Mouse (Mus musculus): ENCODE data around the gene Zwint. TPM values are rescaled to one million over a fixed set of nuclear protein-coding genes. Genes with fewer than 3 reads are reported as not detected.

Zwint gene
- 104 and 105 TPM in 2 replicates for polyA plus RNA-seq (2015; fragmentation: Nextera tagmentation; extraction: Ambion mirVana)

GRCm38 (mm10) chr10:72654270-72655016 is at the start of gene Zwint:
Gene Zwint, plus strand, starts transcription at chr10:72654845.
- no peaks in the 10 kb centered on the region for H3K9me3 ChIP-seq (ENCODE audit: low read length)

DNA sequence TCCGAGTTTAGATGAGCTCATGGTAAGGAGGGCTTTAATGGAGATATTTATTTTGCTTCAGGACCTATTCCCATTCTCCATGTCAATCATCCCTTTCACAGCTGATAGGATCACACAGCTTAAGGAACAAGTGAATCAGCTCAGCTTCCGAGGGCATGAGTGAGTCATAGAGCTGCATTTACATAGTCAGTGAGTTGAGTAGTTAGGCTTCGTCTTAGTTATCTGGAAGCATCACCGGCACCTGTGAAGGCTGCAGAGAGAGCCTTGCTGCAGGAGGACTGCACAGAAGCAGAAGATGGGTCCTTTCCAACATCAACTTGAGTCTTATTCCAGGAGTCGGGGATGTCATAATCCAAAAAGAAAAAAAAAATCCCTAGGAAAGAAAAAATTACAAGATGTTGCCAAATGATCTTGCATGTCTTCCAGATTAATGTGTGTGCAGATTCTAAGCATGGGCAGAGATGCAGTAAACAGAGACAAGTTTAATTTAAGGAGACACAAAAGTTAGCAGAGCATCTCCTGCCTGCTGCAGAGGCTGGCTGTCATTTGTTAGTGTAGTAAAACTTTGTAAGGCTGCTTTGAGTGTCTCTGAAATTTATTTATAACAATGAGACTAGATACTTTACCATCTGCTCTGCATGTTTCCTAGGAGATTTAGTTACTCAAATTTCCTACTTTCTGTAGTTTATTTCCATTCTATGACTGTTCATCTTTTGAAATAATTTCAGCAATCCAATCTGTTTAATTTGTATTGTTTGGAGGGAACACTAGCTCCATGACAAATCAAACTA is 41.3 kb upstream of the Zwint start:
- Histone ChIP-seq H3K4me3 (ENCODE audit: low read depth, low read length) (no peak overlapping the region), H3K27ac (ENCODE audit: low read length) (no peak overlapping the region), H3K9ac (replicated peaks; ENCODE audit: low read depth) (no peak overlapping the region), H3K36me3 (ENCODE audit: insufficient read depth, low read length) (no peaks in the 10 kb centered on the region), H3K4me2 (replicated peaks; ENCODE audit: low read depth, low read length) (no peak overlapping the region), H3K27me3 (replicated peaks; ENCODE audit: insufficient read depth, low read length) (no peaks in the 10 kb centered on the region), H3K4me1 (ENCODE audit: insufficient read depth, low read depth, low read length) (no peaks in the 10 kb centered on the region), H3K9me3 (ENCODE audit: low read length) (peaks cover 4% of the 10 kb centered on the region; the same call in 1 of the 2 replicates)
- ATAC-seq (no peak), DNase-seq (ENCODE audit: low spot score) (no peak)
- TF ChIP-seq CTCF (IDR thresholded peaks at IDR 0.05) (no peak), EP300 (IDR thresholded peaks at IDR 0.05) (no peak)
- WGBS: 73% methylated on average over 5 of the region's 5 CpGs

More at GRCm38 (mm10) chr10:72654270-72655016, at the start of gene Zwint:
- peak within 1 kb of the TSS; percentile 64 for H3K4me2 ChIP-seq (replicated peaks; ENCODE audit: low read depth, low read length)
- H3K27ac ChIP-seq (ENCODE audit: low read length): peak within 1 kb of the TSS; percentile 95
- H3K4me1 ChIP-seq (ENCODE audit: insufficient read depth, low read depth, low read length): peaks cover 4% of the 10 kb centered on the region; the same call in 1 of the 2 replicates
- H3K36me3 ChIP-seq (ENCODE audit: insufficient read depth, low read length): peaks cover 11% of the 10 kb centered on the region; the same call in 1 of the 2 replicates
- H3K27me3 ChIP-seq (replicated peaks; ENCODE audit: insufficient read depth, low read length): no peaks in the 10 kb centered on the region
- DNase-seq (ENCODE audit: low spot score) (peak; percentile 100), ATAC-seq (peak; percentile 99)
- peak within 1 kb of the TSS; percentile 82 for H3K4me3 ChIP-seq (ENCODE audit: low read depth, low read length)
- WGBS: 2% methylated on average over 36 of the region's 36 CpGs
- no peak for TF ChIP-seq CTCF (IDR thresholded peaks at IDR 0.05)
- no peak for TF ChIP-seq EP300 (IDR thresholded peaks at IDR 0.05)
- peak within 1 kb of the TSS; percentile 87 for H3K9ac ChIP-seq (replicated peaks; ENCODE audit: low read depth)

DNA sequence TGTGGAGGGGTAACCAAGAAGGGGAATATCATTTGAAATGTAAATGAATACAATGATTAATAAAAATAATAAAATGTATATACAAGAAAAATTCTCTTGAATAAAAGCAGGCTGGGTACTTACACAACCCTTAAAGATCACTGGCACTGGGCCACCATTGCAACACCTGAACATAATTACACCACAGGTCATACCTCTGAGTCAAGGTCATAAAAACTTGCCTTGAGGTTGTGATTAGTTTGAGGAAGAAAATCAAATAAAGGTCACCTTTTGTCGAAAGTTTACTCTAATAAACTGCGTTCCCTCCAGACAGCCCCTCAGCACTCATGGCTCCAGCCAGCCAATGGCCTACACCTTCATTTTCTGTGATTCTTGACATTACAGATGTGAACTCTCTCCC is 38.5 kb upstream of the Zwint start:
- TF ChIP-seq EP300 (IDR thresholded peaks at IDR 0.05): no peak
- no peak for TF ChIP-seq CTCF (IDR thresholded peaks at IDR 0.05)
- H3K36me3 ChIP-seq (ENCODE audit: insufficient read depth, low read length): no peaks in the 10 kb centered on the region
- H3K27me3 ChIP-seq (replicated peaks; ENCODE audit: insufficient read depth, low read length): no peaks in the 10 kb centered on the region
- no peak overlapping the region for H3K4me3 ChIP-seq (ENCODE audit: low read depth, low read length)
- 52% methylated on average over 2 of the region's 2 CpGs for WGBS
- H3K4me1 ChIP-seq (ENCODE audit: insufficient read depth, low read depth, low read length): no peaks in the 10 kb centered on the region
- no peak overlapping the region for H3K9ac ChIP-seq (replicated peaks; ENCODE audit: low read depth)
- DNase-seq (ENCODE audit: low spot score): no peak
- peaks cover 4% of the 10 kb centered on the region; the same call in 1 of the 2 replicates for H3K9me3 ChIP-seq (ENCODE audit: low read length)
- no peak overlapping the region for H3K4me2 ChIP-seq (replicated peaks; ENCODE audit: low read depth, low read length)
- no peak for ATAC-seq
- H3K27ac ChIP-seq (ENCODE audit: low read length): no peak overlapping the region

GRCm38 (mm10) chr10:72620527-72620926 is 34.1 kb upstream of the Zwint start:
- Histone ChIP-seq H3K27ac (ENCODE audit: low read length) (no peak overlapping the region), H3K4me1 (ENCODE audit: insufficient read depth, low read depth, low read length) (no peaks in the 10 kb centered on the region), H3K9me3 (ENCODE audit: low read length) (peaks cover 2% of the 10 kb centered on the region; the same call in 1 of the 2 replicates), H3K9ac (replicated peaks; ENCODE audit: low read depth) (no peak overlapping the region), H3K4me3 (ENCODE audit: low read depth, low read length) (no peak overlapping the region), H3K36me3 (ENCODE audit: insufficient read depth, low read length) (no peaks in the 10 kb centered on the region), H3K27me3 (replicated peaks; ENCODE audit: insufficient read depth, low read length) (no peaks in the 10 kb centered on the region), H3K4me2 (replicated peaks; ENCODE audit: low read depth, low read length) (no peak overlapping the region)
- ATAC-seq (peak; percentile 82), DNase-seq (ENCODE audit: low spot score) (peak; percentile 64)
- TF ChIP-seq CTCF (IDR thresholded peaks at IDR 0.05) (no peak), EP300 (IDR thresholded peaks at IDR 0.05) (peak; percentile 93)
- WGBS: 26% methylated on average over 2 of the region's 2 CpGs

DNA sequence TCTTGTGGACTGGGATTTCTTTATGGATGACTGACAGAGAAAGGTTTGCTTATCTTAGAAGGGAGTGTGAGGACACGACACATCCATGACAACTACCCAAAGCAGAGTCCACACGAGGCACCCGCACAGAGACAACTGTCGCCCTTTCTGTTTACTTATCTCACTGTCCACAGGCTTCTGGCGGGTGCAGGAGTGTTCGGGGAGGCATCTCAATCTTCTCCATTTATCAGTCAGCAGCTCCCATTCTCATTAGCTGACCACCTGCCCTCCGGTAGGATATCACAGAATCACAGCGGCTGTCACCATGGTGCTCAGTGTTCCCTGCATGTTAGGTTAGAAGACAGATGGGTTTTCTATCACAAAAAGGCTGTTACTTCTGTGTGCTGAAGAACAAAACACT is 31.1 kb upstream of the Zwint start:
- WGBS: 32% methylated on average over 8 of the region's 8 CpGs

DNA sequence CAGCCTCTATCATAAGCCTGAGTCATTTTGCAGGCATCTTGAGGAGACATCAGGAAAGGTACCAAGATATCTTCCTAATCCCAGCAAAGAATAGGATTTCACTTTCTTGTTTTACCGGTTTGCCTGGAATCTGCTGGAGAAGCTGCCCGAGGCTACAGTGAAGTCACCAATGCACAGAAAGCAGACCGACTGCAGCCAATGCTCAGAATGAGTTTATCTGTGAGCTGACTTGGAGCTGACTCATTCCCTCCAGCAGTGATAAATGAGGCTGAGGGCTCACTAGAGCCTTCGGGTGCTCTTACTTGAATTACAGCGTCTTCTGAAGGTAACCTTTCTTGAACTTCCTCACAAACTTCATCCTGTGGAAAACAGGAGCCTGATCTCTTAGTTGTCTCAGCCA is 20.5 kb upstream of the Zwint start:
- no peak for TF ChIP-seq CTCF (IDR thresholded peaks at IDR 0.05)
- TF ChIP-seq EP300 (IDR thresholded peaks at IDR 0.05): no peak
- Histone ChIP-seq H3K4me3 (ENCODE audit: low read depth, low read length) (no peak overlapping the region), H3K4me2 (replicated peaks; ENCODE audit: low read depth, low read length) (no peak overlapping the region), H3K4me1 (ENCODE audit: insufficient read depth, low read depth, low read length) (no peaks in the 10 kb centered on the region), H3K36me3 (ENCODE audit: insufficient read depth, low read length) (no peaks in the 10 kb centered on the region), H3K27me3 (replicated peaks; ENCODE audit: insufficient read depth, low read length) (no peaks in the 10 kb centered on the region), H3K27ac (ENCODE audit: low read length) (no peak overlapping the region), H3K9me3 (ENCODE audit: low read length) (no peaks in the 10 kb centered on the region), H3K9ac (replicated peaks; ENCODE audit: low read depth) (no peak overlapping the region)
- WGBS: 20% methylated on average over 5 of the region's 5 CpGs
- DNase-seq (ENCODE audit: low spot score): no peak
- ATAC-seq: no peak

More for the DNA sequence above, 31.1 kb upstream of the Zwint start:
- Histone ChIP-seq H3K27ac (ENCODE audit: low read length) (no peak overlapping the region), H3K4me2 (replicated peaks; ENCODE audit: low read depth, low read length) (no peak overlapping the region), H3K27me3 (replicated peaks; ENCODE audit: insufficient read depth, low read length) (no peaks in the 10 kb centered on the region), H3K4me3 (ENCODE audit: low read depth, low read length) (no peak overlapping the region), H3K36me3 (ENCODE audit: insufficient read depth, low read length) (no peaks in the 10 kb centered on the region), H3K9ac (replicated peaks; ENCODE audit: low read depth) (no peak overlapping the region), H3K9me3 (ENCODE audit: low read length) (no peaks in the 10 kb centered on the region), H3K4me1 (ENCODE audit: insufficient read depth, low read depth, low read length) (no peaks in the 10 kb centered on the region)
- DNase-seq (ENCODE audit: low spot score) (no peak), ATAC-seq (no peak)
- TF ChIP-seq CTCF (IDR thresholded peaks at IDR 0.05) (no peak), EP300 (IDR thresholded peaks at IDR 0.05) (no peak)

All from lung, postnatal 0 days (tissue).